Mouse (Mus musculus): ENCODE results near the gene Tnrc6b. TPM values are rescaled to one million over a fixed set of nuclear protein-coding genes. Genes with fewer than 3 reads are reported as not detected.

Gene Tnrc6b
- 10 to 100 TPM; 55.4 to 56.4 TPM for total RNA-seq (2021)
- long read RNA-seq, experiment 1, partial matches to known transcripts = 1 of 7 reads
- long read RNA-seq, experiment 1, other reads (novel, unspliced or antisense) = 6 of 7 reads
- long read RNA-seq, experiment 2, partial matches to known transcripts = 1 of 2 reads
- long read RNA-seq, experiment 2, other reads (novel, unspliced or antisense) = 1 of 2 reads

DNA sequence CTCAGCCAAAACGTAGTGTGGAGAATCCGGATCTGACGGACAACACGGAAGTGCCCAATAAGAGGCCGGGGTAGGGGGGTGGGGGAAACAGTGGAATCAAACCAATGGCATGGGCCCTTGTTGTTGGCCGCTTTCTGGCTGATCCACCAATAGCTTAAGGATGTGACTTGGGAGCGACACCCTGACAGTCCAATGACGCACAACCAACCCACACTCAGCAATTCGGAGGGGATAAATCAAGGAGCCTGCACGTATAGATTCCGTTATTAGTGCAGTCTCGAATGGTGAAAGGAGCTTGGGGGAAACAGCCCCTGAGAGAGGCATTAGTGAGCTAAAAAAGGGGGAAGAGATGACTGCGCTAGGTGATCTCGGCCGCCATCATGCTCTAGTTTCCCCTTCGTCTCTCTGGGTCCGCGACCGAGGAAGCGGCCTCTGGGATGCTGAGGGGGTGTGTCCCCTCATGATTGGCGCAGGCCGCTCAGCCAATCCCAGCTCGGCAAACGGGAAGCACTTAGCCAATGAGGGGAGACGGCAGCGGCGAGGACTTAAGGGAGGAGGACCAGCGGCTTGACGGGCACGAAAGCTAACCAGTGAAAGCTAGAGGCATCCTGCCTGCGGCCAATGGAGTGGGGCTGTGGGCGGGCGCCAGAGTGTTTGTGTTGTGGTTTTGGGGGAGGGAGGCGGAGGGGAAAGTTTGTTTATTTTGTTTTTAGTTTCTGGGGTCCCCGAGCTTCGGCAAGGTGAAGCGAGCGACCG, at the start of gene Tnrc6b:
Gene Tnrc6b (plus strand): TSS at position 706 of the 756 bp plus-strand sequence.
- peak; percentile 98 for DNase-seq
- intact Hi-C loops (cut with DNase I) = loop anchor here (2.0 kb wide), 1 partner anchor 88 kb away; no protein-coding TSS in a partner anchor

DNA sequence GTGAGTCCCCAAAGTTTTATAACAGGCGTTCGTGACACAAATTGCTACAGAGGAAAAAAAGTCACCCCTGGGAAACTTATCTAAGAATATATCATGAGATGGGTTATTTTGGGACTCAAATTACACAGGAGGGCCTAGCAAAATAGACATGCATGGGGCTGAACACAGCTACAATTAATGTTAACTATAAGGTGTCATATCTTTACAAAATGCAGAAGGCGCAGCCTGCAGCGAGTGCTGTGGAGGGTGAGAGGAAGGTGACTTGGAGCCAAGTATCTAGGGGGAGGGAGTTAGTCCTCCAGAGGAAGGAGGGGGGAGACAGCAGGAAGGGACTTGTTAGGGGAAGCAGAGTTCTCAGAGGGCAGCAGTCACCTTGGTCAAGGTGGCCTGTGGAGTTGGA, 46.7 kb upstream of the Tnrc6b start:
- intact Hi-C loops (cut with DNase I) = no loop called here
- no peak for DNase-seq

DNA sequence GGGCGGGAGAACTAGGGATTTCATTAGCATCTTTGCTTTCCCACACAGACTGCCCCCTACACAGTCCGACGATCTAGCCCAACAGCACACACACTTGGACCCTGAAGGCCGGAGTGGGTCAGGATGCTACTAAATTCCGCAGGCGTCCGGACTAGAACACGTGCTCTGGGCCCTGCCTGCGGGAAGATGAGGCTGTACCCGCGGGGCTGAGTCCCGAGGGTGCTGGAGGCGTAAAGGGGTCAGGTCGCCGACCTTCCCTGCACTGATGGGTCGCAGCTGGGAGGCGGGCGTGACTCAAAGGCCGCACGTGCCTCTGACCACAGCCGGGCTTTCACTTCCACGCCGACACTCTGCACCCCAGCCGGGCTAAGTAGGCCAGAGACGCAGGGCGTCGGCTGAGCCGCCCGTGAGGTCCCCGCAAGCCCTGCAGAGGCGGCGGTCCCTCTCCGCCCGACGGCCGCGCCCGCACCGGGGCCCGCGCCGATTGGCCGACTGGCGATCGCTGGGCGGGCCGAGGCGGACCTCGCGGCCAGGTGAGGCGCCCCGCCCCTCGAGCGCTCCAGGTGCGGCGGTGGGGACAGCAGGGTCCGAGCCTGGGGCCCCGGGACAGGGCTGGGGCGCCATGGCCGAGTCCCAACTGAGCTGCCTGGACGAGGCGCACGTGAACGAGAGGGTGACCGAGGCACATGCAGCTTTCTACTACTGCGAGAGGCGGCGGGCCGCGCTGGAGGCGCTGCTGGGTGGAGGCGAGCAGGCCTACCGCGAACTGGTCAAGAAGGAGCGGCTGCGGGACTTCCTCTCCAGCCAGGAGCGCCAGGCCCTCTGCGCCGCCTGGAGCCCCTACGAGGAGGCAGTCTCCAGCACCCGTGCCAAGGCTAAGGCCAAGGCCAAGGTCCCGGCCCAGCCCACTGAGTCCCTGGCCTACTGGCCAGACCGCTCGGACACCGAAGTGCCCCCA, 39.5 kb upstream of the Tnrc6b start, which contains the start of gene Fam83f:
Gene Fam83f (plus strand): TSS at position 553 of the 958 bp plus-strand sequence.
- DNase-seq = peak; percentile 48 to 63
- intact Hi-C loops (cut with DNase I) = no loop called here

DNA sequence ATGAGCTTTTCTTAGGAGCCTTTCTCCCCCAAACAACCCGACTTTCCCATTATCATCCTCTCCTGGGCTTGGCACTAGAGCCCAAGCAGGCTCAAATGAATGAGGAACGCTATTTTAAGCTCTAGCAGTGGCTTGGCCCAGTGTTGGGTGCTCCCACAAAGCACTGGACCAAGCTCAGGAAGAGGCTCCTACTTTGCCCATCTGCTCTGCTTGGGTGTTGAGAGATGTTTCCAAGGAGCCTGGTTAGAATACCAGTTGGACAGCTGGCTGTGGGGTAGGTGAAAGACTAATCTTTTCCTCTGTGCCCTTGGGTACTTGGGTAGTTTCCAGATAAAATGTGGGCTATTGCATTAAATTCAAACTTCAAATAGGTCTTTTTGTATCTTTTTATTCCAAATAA, 38.3 kb upstream of the Tnrc6b start:
- no peak for DNase-seq
- intact Hi-C loops (cut with DNase I) = no loop called here

DNA sequence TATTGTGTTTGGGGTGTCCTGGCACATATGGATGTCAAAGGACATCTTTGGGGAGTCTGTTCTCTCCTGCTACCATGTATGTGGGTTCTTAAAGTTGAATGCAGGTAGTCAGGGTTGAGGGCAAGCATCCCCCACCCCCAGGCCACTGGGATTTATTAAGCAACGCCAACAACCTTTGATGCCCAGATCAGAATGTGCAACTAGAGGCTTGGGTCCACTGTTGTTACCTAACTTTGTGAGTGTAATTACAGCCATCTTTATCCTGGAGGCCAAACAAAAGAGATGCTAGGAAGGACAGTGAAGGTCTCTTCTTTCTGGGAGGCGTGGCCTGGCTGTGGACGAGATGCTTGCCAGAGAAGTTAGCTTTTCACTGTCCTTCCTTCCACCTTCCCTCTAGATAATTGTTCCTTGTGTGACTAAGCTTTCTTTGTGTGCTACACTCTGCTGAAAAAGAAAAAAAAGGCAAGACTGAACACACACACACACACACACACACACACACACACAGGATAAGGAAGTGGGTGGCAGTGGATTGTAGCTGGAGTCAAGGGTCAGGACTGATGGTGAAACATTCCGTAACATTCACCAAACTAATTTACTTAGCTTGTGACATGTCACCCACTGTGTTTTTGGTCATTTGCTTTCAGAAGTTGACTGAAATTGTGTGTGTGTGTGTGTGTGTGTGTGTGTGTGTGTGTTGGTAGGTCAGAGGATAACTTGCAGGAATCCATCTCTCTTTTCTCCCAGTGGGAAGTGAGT, 37.6 kb upstream of the Tnrc6b start:
- intact Hi-C loops (cut with DNase I) = no loop called here
- no peak for DNase-seq

DNA sequence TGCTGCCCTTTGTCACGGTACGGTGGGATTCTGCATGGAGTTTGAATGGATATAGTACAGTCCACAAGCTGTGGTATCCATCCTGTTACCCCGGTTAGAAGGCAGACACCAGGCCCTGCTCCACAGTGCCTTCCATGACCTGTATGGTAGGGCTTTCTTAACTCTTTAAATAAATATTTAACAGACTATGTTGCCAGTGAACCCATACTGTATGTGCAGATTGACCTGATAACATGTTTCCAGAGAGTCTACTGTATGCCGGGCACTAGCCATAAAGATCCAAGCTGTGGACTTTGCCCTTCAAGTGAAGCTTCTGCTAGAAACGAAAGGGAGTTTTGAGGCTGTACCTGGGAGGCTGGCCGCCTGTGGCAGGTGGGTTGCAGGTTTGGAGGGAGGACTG, 36.4 kb upstream of the Tnrc6b start:
- intact Hi-C loops (cut with DNase I) = loop anchor here (5.0 kb wide), 1 partner anchor 32 kb away; no protein-coding TSS in a partner anchor
- DNase-seq = no peak

DNA sequence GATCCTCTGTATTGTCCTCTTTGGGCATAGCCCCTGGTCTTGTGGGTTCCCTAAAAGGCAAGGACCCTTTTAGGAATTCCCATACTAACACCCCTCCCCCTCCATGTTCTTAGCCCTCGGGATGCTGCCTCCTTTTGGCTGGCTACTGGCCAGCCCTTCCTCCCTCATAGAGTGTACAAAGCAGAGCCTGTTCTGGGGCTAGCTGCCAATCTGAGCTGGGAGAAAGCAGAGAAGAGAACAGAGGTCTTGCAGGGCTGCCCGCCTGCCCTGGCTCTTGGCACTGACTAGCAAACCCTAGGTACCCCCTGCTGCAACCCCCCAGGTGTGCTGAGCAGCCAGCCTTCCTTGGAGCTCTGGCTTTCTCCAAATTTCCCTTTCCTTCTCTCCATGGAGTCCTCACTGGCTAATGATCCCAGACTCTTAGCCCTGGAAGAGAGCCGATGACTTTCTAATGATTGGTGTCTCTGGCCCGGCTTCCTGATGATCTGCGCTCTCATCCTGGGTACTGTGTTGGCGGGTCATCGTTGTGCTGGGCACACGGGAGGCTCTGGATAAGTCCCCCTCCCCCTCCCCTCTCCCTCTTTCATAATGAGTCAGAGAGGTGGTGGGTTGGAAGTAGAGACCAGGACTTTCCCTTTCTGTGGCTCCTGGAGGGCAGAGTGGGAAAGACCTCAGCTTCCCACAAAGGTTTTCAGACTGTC, 31.4 kb upstream of the Tnrc6b start:
- intact Hi-C loops (cut with DNase I) = loop anchor here (5.0 kb wide), 1 partner anchor 37 kb away; no protein-coding TSS in a partner anchor

DNA sequence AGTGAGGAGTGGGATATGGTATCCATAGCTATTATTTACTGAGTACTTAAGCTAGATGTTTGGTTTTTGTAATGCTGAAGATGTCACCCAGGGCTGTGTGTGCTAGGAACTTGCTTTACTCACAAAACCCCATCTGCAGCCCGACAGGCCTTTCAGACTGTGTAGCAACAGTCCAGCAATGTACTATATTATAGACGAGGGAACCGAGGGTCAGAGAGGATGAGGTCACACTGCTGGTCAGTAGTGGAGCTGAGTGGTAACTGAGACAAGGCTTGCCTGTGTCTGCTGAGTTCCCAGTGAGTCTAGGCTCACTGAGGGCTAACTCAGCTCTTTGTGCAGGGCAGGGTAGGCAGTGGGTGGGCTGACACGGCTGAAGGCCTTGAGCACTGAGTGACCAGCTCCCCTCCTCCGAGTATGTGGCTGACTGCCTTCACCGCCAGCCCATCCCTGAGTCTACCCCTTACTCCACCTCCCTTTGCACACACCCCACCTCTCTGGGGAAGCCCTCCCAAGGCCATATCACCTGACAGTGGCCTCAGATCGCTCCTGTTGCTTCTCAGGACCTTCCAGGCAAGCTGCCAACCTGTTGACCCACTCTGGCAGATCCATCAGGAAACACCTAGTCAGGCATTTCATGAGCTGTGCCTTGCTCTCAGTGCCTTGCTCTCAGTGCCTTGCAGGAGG, 30.6 kb upstream of the Tnrc6b start:
- peak in 1 of 2 experiments; percentile 19 for DNase-seq
- intact Hi-C loops (cut with DNase I) = no loop called here

More for the DNA sequence above, 31.4 kb upstream of the Tnrc6b start:
- DNase-seq = peak; percentile 28 to 33

DNA sequence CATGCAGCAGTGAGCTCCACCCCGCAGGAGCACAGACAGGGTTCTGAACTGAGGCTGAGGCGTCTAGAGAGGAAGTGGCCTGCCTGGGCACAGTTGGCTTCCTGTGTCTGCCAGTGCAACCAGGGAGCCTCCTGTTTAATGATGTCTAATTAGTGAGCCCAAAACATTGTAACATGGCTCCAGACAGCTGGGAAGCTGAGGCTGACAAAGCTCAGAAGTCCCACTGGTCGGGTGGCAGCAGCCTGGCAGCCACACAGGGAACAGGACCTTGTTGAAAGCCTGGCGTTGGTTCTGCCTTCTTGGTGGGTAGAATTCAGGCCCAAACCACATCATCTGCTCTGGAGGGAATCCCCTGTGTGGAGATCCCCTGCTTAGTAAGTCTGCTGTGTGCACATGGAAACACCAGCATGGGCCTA, 29.6 kb upstream of the Tnrc6b start:
- DNase-seq = no peak

DNA sequence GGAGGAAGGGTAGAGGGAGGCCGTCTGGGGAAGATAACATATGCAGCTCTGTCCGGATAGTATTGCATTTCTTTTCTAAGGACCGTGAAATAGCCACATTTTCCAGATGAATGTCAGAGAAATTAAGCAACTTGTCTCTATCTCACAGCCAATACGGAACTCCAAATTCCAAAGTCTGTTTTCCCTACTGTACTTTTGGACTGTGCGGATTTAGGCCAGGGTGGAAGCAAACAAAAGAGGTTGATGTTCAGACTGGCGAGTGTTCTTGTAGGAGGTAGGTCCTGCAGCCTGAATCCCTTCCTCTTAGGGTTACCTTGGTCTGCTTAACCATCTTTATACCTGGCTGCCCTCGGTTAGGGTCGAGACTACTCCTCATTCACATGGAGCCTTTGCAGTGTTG, 28.8 kb upstream of the Tnrc6b start:
- DNase-seq = no peak
- intact Hi-C loops (cut with DNase I) = no loop called here

More for the DNA sequence above, 29.6 kb upstream of the Tnrc6b start:
- intact Hi-C loops (cut with DNase I) = no loop called here

DNA sequence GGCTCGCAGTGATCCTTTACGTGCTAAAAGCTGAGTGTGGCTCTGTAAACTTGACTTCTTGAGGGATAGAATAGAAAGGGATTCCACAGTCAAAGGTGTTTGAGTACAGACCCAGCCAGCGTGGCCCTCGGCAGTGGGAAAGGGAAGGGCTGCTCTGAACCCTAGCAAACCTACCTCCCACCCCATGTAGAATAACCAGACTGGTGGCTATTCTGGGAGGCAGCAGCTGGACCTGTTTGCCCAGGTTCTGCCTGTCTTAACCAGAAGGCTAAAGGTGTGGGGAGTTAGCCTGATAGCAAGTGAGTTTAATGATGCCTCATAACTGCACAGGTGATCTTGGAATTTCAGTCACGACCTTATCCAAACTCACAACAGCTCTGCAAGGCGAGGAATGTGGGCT, 28.0 kb upstream of the Tnrc6b start:
- no peak for DNase-seq
- intact Hi-C loops (cut with DNase I) = no loop called here

DNA sequence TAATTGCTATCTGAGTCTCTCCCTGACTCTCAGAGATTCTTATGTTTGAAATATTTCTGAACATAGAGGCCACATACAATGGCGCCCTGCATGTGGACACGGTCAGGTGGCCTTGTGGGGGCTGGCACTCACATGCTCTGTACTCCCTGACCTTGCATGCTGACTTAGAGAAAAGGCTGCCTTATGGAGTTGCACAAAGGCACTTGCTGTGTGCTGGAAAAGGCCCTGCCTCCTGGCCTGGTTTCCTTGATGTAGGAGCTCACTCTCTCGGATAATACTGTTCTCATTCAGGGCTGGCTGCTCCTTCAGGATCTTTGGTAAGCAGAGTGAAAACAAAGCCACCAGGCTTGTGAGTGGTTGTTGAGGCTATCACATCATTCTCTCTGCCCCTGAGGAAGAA, 27.1 kb upstream of the Tnrc6b start:
- no peak for DNase-seq
- intact Hi-C loops (cut with DNase I) = no loop called here

DNA sequence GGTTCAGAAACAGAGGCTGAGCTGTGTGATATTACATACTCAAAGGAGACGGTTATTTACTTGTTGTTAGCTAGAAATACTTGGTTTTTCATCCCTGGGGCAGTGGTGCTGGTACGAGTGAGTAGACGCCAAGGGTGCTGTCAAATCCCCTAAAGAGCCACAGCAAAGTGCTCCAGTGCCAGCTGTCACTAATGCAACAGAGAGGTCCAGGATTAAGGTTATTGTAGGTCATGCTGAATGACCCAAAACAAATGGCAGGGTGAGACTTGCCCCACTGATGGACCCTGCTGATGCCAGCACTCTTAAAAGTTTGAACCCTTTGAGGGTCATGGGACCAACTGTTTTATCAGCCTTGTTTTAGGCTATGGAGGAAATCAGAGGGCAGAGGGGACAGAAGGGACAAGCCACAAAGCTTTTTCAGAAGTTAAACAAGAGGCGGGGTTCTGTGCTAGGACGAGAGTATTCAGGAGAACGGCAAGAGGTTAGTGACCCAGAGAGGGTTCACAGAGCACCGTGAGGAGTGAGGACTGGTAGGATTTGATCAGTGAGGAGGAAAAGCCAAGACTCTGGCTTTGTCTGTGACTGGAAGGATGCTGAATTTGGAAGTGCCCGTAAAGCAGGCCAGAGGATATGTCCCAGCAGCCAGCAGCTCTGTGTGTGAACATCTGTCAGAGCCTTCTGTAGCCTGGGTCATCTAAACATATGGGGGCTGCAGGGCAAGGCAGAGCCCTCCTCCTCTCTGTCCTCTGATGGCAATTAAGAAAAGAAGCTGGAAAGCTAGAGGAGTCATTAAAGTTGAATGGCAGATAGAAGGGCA, 26.1 kb upstream of the Tnrc6b start:
- no peak for DNase-seq
- intact Hi-C loops (cut with DNase I) = no loop called here

DNA sequence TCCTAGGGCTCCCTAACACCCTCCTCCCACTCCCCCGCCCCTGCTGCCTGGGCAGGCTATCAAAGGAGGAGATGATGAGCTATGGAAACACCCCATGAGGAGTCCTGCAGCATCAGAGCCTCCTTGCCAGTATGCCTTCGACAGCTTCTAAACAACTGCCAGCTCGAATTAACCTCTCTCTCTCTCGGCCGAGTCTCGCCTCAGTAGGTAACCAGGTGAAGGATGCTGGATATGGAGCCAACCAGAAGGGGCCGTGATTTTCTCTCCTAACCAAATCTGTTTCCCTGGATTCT, 25.6 kb upstream of the Tnrc6b start:
- intact Hi-C loops (cut with DNase I) = no loop called here
- no peak for DNase-seq

DNA sequence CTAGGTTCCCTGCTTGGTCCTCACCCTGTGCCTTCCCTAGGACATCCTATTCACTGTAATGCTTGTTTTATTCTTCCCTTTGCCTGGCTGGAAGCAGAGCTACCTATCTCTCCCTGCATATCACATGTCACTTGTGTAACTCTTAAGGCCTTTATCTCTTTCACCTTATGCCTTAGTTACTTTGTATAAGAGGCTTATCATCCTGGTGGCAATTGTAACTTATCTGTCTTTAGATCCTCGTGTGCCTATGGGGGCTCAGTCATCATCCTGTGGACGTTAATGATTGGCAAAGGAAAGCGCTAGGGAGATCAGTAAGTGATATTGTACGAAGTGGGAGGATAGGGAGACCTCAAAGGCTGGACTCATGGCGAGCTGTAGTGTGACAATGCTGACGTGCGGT, 22.6 kb upstream of the Tnrc6b start:
- intact Hi-C loops (cut with DNase I) = no loop called here

DNA sequence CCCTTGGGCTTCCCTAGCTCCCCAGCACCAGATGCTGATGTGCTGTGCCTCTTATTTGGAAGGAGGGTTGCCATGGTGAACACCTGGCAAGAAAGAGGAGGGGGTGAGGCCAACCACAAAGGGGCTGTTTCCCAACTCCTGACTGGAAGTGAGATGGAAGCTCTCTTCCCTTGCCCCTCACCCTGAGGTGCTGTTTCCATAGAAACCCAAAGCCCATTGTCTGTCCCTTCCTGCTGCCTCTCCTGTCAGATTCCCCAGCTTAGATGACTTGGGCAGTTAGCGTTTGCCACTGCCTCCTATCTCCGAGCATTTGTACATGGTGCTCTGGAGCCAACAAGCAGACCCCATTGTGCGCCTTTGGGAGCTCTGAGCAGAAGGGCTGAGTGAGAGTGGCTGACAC, 17.6 kb upstream of the Tnrc6b start:
- intact Hi-C loops (cut with DNase I) = loop anchor here (2.0 to 5.0 kb wide), 2 partner anchors 59 to 406 kb away; partner anchors contain the start of gene Cacna1i

More for the DNA sequence above, 22.6 kb upstream of the Tnrc6b start:
- DNase-seq = no peak

DNA sequence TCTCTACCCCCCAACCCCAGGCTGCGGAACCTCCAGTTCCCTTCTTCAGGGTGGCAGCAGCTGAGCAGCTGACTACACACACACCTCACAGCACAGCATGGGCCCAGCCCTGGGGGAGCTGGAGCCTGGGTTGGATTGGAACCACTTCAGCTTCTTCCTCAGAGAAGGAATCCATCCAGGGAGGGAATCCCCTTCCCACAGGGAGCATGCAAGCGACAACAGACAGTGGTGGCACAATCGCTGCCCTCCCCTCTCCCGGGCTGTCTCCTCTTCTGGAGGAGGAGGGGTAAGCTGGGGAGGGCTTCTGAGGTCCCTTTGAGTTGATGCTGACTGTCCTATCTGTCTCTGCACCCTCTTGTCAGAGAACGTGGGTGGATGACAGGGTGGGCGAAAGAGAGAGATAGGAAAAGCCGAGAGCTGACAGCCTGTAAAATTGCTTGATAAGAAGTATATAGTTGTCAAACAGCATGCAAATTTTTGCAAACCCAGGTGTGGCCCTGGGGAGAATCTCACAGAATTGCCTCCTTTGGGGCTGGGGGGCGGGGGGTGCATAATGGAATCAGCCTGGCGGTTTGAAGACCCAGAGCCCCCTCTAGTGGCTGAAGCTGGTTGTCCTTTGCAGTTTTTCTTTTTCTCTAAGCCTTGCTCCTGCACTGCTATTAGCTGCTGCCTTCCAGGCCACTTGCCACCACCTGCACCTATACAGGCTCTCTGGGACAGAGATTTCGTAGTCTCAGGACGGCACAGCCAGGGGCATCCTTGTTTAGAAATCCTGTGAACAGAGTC, 16.8 kb upstream of the Tnrc6b start:
- peak; percentile 70 to 74 for DNase-seq
- intact Hi-C loops (cut with DNase I) = loop anchor here (2.0 to 5.0 kb wide), 3 partner anchors 354 to 428 kb away; partner anchors contain the start of gene Cacna1i

More for the DNA sequence above, 17.6 kb upstream of the Tnrc6b start:
- no peak for DNase-seq

Measured in heart, postnatal 14 days (tissue).